ENCODE assay signal across 17 mouse cellular contexts in the genomic region with DNA sequence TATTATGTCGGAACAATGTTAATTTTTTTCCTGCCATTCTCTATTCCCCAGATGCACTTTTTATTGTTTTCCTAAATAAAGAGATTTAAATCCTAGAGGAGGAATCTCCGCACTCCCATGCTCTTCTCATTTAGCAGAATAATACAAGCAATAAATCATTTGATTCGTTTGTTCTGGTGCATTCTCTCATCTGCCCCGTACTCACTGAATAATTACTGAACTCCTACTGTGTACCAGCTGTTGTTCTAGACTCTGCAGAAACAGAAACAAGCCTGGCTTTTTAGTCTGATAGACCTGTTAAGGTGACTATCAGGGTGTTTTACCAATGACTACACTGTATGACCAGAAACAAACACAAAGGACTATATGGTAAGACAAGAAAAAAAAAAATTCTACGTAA. TPM values are rescaled to one million over a fixed set of nuclear protein-coding genes. Genes with fewer than 3 reads are reported as not detected.
DNase-seq lines count a peak whose midpoint lies in the region; ATAC-seq and TF ChIP-seq lines count a peak whose summit lies in the region.
"Had no signal": no experiment of that assay in that cellular context is flagged by ENCODE, and none has a peak within 500 bp of the region (broad histone marks: within the 10 kb centered on the region; RNA-seq: fewer than 3 reads in every experiment).

No protein-coding gene starts in this region.

- no peak for TF ChIP-seq CTCF in midbrain, postnatal 0 days (IDR thresholded peaks at IDR 0.05)

- H3K9me3 ChIP-seq in hindbrain, embryonic 16.5 days (ENCODE audit: control insufficient read depth, low read length): no peaks in the 10 kb centered on the region
- H3K9me3 ChIP-seq in hindbrain, embryonic 11.5 days (ENCODE audit: control insufficient read depth, low read length): no peaks in the 10 kb centered on the region
- no peaks in the 10 kb centered on the region for H3K9me3 ChIP-seq in midbrain, postnatal 0 days (ENCODE audit: low read length)
- no peaks in the 10 kb centered on the region for H3K9me3 ChIP-seq in midbrain, embryonic 10.5 days (replicated peaks)
- H3K9me3 ChIP-seq in neural tube, embryonic 13.5 days: no peaks in the 10 kb centered on the region
- H3K9me3 ChIP-seq: heart, embryonic 10.5 days had no signal

- no peak overlapping the region for H3K4me3 ChIP-seq in hindbrain, embryonic 16.5 days (ENCODE audit: low read length)
- H3K4me3 ChIP-seq in hindbrain, embryonic 11.5 days (ENCODE audit: low read depth, low read length): no peak overlapping the region
- H3K4me3 ChIP-seq in midbrain, postnatal 0 days (ENCODE audit: low read depth, low read length): no peak overlapping the region
- H3K4me3 ChIP-seq in midbrain, embryonic 10.5 days: no peak overlapping the region
- H3K4me3 ChIP-seq in neural tube, embryonic 13.5 days: no peak overlapping the region
- H3K4me3 ChIP-seq: heart, embryonic 10.5 days had no signal

- 45% methylated on average over 5 of the region's 5 CpGs for WGBS in hindbrain, embryonic 16.5 days
- 63% methylated on average over 5 of the region's 5 CpGs for WGBS in hindbrain, embryonic 11.5 days
- 72% methylated on average over 5 of the region's 5 CpGs for WGBS in midbrain, postnatal 0 days
- WGBS in midbrain, embryonic 10.5 days: 87% methylated on average over 5 of the region's 5 CpGs
- WGBS in neural tube, embryonic 13.5 days: 28% methylated on average over 5 of the region's 5 CpGs

- no peaks in the 10 kb centered on the region for H3K27me3 ChIP-seq in hindbrain, embryonic 16.5 days (replicated peaks; ENCODE audit: control insufficient read depth, insufficient read depth, low read length)
- H3K27me3 ChIP-seq in hindbrain, embryonic 11.5 days (ENCODE audit: control insufficient read depth, insufficient read depth, low read length): no peaks in the 10 kb centered on the region
- H3K27me3 ChIP-seq in midbrain, postnatal 0 days (ENCODE audit: insufficient read depth, low read length): no peaks in the 10 kb centered on the region
- H3K27me3 ChIP-seq in midbrain, embryonic 10.5 days (ENCODE audit: low read depth, poor library complexity, severe bottlenecking): no peaks in the 10 kb centered on the region
- H3K27me3 ChIP-seq in neural tube, embryonic 13.5 days: no peaks in the 10 kb centered on the region

- H3K9ac ChIP-seq in hindbrain, embryonic 16.5 days (ENCODE audit: low read depth, low read length): no peak overlapping the region
- H3K9ac ChIP-seq in hindbrain, embryonic 11.5 days (ENCODE audit: low read depth, low read length): no peak overlapping the region
- H3K9ac ChIP-seq in midbrain, postnatal 0 days (replicated peaks; ENCODE audit: low read length, poor library complexity, severe bottlenecking): no peak overlapping the region
- H3K9ac ChIP-seq in neural tube, embryonic 13.5 days: no peak overlapping the region

- intact Hi-C loops in left cerebral cortex, postnatal 10 days (cut with DNase I): no loop called here

- H3K4me1 ChIP-seq in hindbrain, embryonic 16.5 days (ENCODE audit: control insufficient read depth, insufficient read depth, low read depth, low read length): no peaks in the 10 kb centered on the region
- no peaks in the 10 kb centered on the region for H3K4me1 ChIP-seq in hindbrain, embryonic 11.5 days (replicated peaks; ENCODE audit: control insufficient read depth, insufficient read depth, low read length)
- H3K4me1 ChIP-seq in midbrain, postnatal 0 days (ENCODE audit: insufficient read depth, low read length): no peaks in the 10 kb centered on the region
- no peaks in the 10 kb centered on the region for H3K4me1 ChIP-seq in midbrain, embryonic 10.5 days
- peaks cover 6% of the 10 kb centered on the region; the same call in 1 of the 2 replicates for H3K4me1 ChIP-seq in neural tube, embryonic 13.5 days (replicated peaks)
- H3K4me1 ChIP-seq: heart, embryonic 10.5 days had no signal

- ATAC-seq in hindbrain, embryonic 16.5 days: 0 out of 2 replicates have a peak, but pooled peaks have one; percentile 24
- no peak; the same call in 1 of the 2 replicates for ATAC-seq in hindbrain, embryonic 11.5 days (ENCODE audit: low FRiP score)
- no peak for ATAC-seq in midbrain, postnatal 0 days (ENCODE audit: low FRiP score)
- ATAC-seq in neural tube, embryonic 13.5 days (ENCODE audit: low read depth): peak; percentile 85
- ATAC-seq: forebrain, embryonic 16.5 days; inflammation-experienced regulatory T-cells, adult 6 months had no signal

- H3K4me2 ChIP-seq in hindbrain, embryonic 16.5 days (ENCODE audit: low read length): no peak overlapping the region
- H3K4me2 ChIP-seq in hindbrain, embryonic 11.5 days (replicated peaks; ENCODE audit: low read depth, low read length): no peak overlapping the region
- H3K4me2 ChIP-seq in midbrain, postnatal 0 days (ENCODE audit: low read depth, low read length, poor library complexity, severe bottlenecking): no peak overlapping the region
- no peak overlapping the region for H3K4me2 ChIP-seq in neural tube, embryonic 13.5 days

- H3K27ac ChIP-seq in hindbrain, embryonic 16.5 days (ENCODE audit: low read depth, low read length): no peak overlapping the region
- H3K27ac ChIP-seq in hindbrain, embryonic 11.5 days (ENCODE audit: low read depth, low read length): no peak overlapping the region
- H3K27ac ChIP-seq in midbrain, postnatal 0 days (ENCODE audit: low read depth, low read length): no peak overlapping the region
- no peak overlapping the region for H3K27ac ChIP-seq in midbrain, embryonic 10.5 days (replicated peaks)
- no peak overlapping the region for H3K27ac ChIP-seq in neural tube, embryonic 13.5 days (replicated peaks)
- H3K27ac ChIP-seq: heart, embryonic 10.5 days had no signal

- DNase-seq in hindbrain, embryonic 11.5 days (ENCODE audit: low spot score): no peak
- peak; percentile 54 for DNase-seq in midbrain, postnatal 0 days (ENCODE audit: low spot score)
- no peak for DNase-seq in midbrain, embryonic 10.5 days (ENCODE audit: low spot score)
- DNase-seq in left cerebral cortex, postnatal 10 days (ENCODE audit: extremely low spot score in 1 of 2, low spot score in 2 of 2): no peak
- DNase-seq: adrenal gland, adult 2 months; adrenal gland, postnatal 25 days; cerebellum, adult 2 months; cerebellum, postnatal 10 days; gastrocnemius, postnatal 10 days; heart, adult 18-20 months; heart, postnatal 10 days; heart, postnatal 4 days had no signal

- no peaks in the 10 kb centered on the region for H3K36me3 ChIP-seq in hindbrain, embryonic 16.5 days (ENCODE audit: control insufficient read depth, insufficient read depth, low read length)
- H3K36me3 ChIP-seq in hindbrain, embryonic 11.5 days (ENCODE audit: control insufficient read depth, insufficient read depth, low read length): no peaks in the 10 kb centered on the region
- H3K36me3 ChIP-seq in midbrain, postnatal 0 days (ENCODE audit: insufficient read depth, low read length): no peaks in the 10 kb centered on the region
- no peaks in the 10 kb centered on the region for H3K36me3 ChIP-seq in midbrain, embryonic 10.5 days
- no peaks in the 10 kb centered on the region for H3K36me3 ChIP-seq in neural tube, embryonic 13.5 days
- H3K36me3 ChIP-seq: heart, embryonic 10.5 days had no signal

RNA-seq across cellular contexts. Expression of a gene that starts 29.7 kb away (rescaled TPM):
- polyA plus RNA-seq in hindbrain, embryonic 16.5 days (2015; fragmentation: Nextera tagmentation; extraction: Ambion mirVana): 2.8 and 3.4 TPM in 2 replicates
- polyA plus RNA-seq in hindbrain, embryonic 11.5 days (2014; fragmentation: Nextera tagmentation; extraction: Ambion mirVana): 3.7 and 4.3 TPM in 2 replicates
- total RNA-seq in midbrain, postnatal 0 days (2014; rRNA removed): 5.8 and 6.7 TPM in 2 replicates
- 1.8 and 3.0 TPM in 2 replicates for polyA plus RNA-seq in midbrain, postnatal 0 days (2015; fragmentation: Nextera tagmentation; extraction: Ambion mirVana)
- 2.5 and 3.5 TPM in 2 replicates for polyA plus RNA-seq in midbrain, embryonic 10.5 days (2016; fragmentation: Nextera tagmentation; extraction: Ambion mirVana)
- 4.0 TPM in 2 replicates for polyA plus RNA-seq in neural tube, embryonic 13.5 days (2015; fragmentation: Nextera tagmentation; extraction: Ambion mirVana)
- total RNA-seq in left cerebral cortex, postnatal 10 days (2021): 10 to 100 TPM; 12.5 to 14.2 TPM
- polyA plus RNA-seq: inflammation-experienced regulatory T-cells, adult 6 months had no signal

Comparison
In these comparisons a context has a peak if more than half of its experiments do, and no peak if none do; other contexts are left out.
1. ATAC-seq: peak in hindbrain, embryonic 16.5 days (single experiment) and neural tube, embryonic 13.5 days (single experiment); none in hindbrain, embryonic 11.5 days (single experiment) and midbrain, postnatal 0 days (single experiment).